Mouse (Mus musculus) adrenal gland, postnatal 36 days (tissue): ENCODE measurements around the gene H2afy. TPM values are rescaled to one million over a fixed set of nuclear protein-coding genes. Genes with fewer than 3 reads are reported as not detected.

ENCODE experiments used
- DNase-seq, 2 experiments: peaks; one replicate each; pipeline ENCODE4 v3.0.0; 2021; ENCODE audit warnings: mixed read lengths in 1 of 2
- total RNA-seq, 2 experiments: library from RNA; stranded (reverse); gene quantifications; 2 replicates each; pipeline ENCODE4 v1.2.3; 2021

Gene H2afy
- total RNA-seq, 2 experiments from 2014 or later: 119 to 146 TPM

GRCm38 (mm10) chr13:56113431-56114248, 22.5 kb downstream of the H2afy start:
- DNase-seq: peak; percentile 41 to 57

GRCm38 (mm10) chr13:56112980-56113379, 23.2 kb downstream of the H2afy start:
- DNase-seq: peak in 1 of 2 experiments; percentile 36

- no peak for DNase-seq
These were observed 23.7 kb downstream of the H2afy start for GRCm38 (mm10) chr13:56112496-56112895.

GRCm38 (mm10) chr13:56111601-56112000, 24.6 kb downstream of the H2afy start:
- DNase-seq: no peak

- DNase-seq: no peak
These were observed 25.2 kb downstream of the H2afy start for GRCm38 (mm10) chr13:56110694-56111531.

GRCm38 (mm10) chr13:56109703-56110102, 26.5 kb downstream of the H2afy start:
- no peak for DNase-seq

GRCm38 (mm10) chr13:56108849-56109519, 27.2 kb downstream of the H2afy start:
- DNase-seq: no peak

GRCm38 (mm10) chr13:56104971-56105391, 31.2 kb downstream of the H2afy start:
- DNase-seq: no peak

- DNase-seq: no peak
These were observed 32.1 kb downstream of the H2afy start for GRCm38 (mm10) chr13:56103796-56104746.

GRCm38 (mm10) chr13:56102160-56102559, 34.0 kb downstream of the H2afy start:
- DNase-seq: no peak

GRCm38 (mm10) chr13:56095601-56096195, 40.5 kb downstream of the H2afy start:
- DNase-seq: no peak

- DNase-seq: no peak
These were observed 41.6 kb downstream of the H2afy start for GRCm38 (mm10) chr13:56094544-56094943.

- no peak for DNase-seq
These were observed 42.5 kb downstream of the H2afy start for GRCm38 (mm10) chr13:56093680-56094079.

GRCm38 (mm10) chr13:56092606-56093005, 43.6 kb downstream of the H2afy start:
- peak; percentile 49 to 75 for DNase-seq

GRCm38 (mm10) chr13:56090597-56090996, 45.6 kb downstream of the H2afy start:
- DNase-seq: no peak

GRCm38 (mm10) chr13:56088602-56089001, 47.6 kb downstream of the H2afy start:
- no peak for DNase-seq

GRCm38 (mm10) chr13:56087936-56088335, 48.2 kb downstream of the H2afy start:
- DNase-seq: no peak

- DNase-seq: no peak
These were observed 51.8 kb downstream of the H2afy start for GRCm38 (mm10) chr13:56084146-56084905.

- DNase-seq: peak; percentile 26 to 49
These were observed 54.5 kb downstream of the H2afy start for GRCm38 (mm10) chr13:56081656-56082055.

- DNase-seq: no peak
These were observed 56.5 kb downstream of the H2afy start for GRCm38 (mm10) chr13:56079616-56080015.
